Mouse (Mus musculus): ENCODE results near the gene Cdk19. TPM values are rescaled to one million over a fixed set of nuclear protein-coding genes. Genes with fewer than 3 reads are reported as not detected.

The Cdk19 gene
- polyA plus RNA-seq, 1 experiment = 6.5 TPM

GRCm38 (mm10) chr10:40502734-40503133, 163.4 kb downstream of the Cdk19 start:
- TF ChIP-seq GATA1 (IDR thresholded peaks at IDR 0.05; ENCODE audit: low read length) = no peak

DNA sequence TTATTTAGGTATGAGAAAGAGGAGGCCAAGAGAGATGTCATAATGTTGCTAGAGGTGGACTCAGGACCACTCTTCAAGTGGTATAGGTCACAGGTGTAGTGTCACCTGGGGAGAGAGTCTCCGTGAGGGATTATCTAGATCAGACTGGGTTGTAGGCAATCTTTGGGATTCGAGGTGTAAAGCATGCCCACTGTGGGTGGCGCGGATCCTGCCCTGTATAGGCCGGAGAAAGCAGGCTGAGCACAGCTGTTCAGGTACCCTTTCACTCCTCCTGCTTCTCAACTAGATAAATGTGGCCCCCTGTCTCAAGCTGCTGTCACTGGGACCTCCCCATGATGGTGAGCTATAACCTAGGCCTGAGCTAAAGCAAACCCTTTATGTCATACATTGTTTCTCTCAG, 171.0 kb downstream of the Cdk19 start:
- TF ChIP-seq GATA1 (IDR thresholded peaks at IDR 0.05; ENCODE audit: low read length) = no peak

DNA sequence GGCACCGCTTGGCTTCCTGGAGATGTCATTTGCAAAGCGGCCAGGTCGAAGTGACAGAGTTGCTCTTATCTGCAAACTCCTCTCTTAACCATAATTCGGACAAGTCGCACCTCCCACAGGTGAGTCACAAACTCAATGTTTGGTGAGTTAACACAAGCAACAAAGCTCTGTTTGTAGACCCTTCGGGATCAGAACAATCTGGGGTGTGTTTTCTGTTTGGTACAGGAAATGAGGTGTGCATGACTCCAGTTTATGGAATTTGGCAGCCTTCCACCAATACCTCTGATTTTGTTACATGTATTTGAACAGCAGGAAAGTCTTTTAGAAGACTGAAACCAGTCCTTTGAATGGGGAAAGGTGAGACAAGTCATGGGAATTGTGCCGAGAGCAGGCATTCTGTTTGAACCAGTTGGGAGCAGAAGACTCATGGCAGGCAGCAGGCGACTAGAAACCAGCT, 171.9 kb downstream of the Cdk19 start:
- TF ChIP-seq GATA1 (IDR thresholded peaks at IDR 0.05; ENCODE audit: low read length) = no peak

GRCm38 (mm10) chr10:40512185-40512584, 172.8 kb downstream of the Cdk19 start:
- TF ChIP-seq GATA1 (IDR thresholded peaks at IDR 0.05; ENCODE audit: low read length) = no peak

DNA sequence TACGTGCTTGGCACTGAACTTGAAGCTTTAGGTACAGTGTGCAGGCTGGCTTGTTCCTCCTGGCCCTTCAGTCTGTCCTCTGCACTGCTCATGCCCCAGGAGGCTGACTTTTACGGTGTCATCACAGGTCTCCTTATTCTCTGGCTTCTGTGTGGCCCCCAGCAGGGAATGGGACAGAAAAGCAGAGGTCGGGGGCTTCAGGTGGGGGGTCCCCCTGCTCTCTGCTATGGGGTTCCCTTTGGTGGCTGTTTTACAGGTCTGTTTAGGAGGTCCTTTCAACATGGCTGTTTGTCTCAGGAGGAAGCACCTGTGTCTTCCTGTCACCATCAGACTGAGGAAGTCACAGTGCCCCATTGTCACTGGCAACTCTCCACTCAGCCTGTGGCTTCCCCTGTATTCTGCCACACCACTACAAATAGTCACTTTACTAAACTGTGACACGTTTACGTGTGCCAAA, 175.9 kb downstream of the Cdk19 start:
- TF ChIP-seq GATA1 (IDR thresholded peaks at IDR 0.05; ENCODE audit: low read length) = no peak

GRCm38 (mm10) chr10:40516421-40516820, 177.1 kb downstream of the Cdk19 start:
- TF ChIP-seq GATA1 (IDR thresholded peaks at IDR 0.05; ENCODE audit: low read length) = no peak

GRCm38 (mm10) chr10:40519586-40519985, 180.2 kb downstream of the Cdk19 start:
- TF ChIP-seq GATA1 (IDR thresholded peaks at IDR 0.05; ENCODE audit: low read length) = no peak

DNA sequence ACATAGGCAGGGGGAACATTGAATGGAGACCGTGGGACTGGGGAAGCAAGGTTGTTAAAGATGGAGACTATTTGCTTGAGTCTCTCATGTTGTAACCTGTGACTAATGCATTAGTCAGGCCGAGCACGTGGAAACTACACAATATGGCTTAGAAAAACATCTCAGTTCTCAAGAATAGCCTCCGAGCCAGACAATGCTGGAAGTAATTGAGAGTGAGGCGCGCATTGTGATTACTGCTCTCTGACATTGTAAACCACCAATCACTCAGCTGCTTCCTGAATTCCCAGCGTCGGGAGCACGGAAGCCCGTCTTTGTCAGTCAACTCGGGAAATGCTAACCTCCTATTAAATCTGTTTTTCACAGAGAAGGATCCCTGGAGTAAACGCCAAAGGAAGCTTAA, 182.2 kb downstream of the Cdk19 start:
- no peak for TF ChIP-seq GATA1 (IDR thresholded peaks at IDR 0.05; ENCODE audit: low read length)

GRCm38 (mm10) chr10:40523312-40523975, 184.1 kb downstream of the Cdk19 start:
- no peak for TF ChIP-seq GATA1 (IDR thresholded peaks at IDR 0.05; ENCODE audit: low read length)

DNA sequence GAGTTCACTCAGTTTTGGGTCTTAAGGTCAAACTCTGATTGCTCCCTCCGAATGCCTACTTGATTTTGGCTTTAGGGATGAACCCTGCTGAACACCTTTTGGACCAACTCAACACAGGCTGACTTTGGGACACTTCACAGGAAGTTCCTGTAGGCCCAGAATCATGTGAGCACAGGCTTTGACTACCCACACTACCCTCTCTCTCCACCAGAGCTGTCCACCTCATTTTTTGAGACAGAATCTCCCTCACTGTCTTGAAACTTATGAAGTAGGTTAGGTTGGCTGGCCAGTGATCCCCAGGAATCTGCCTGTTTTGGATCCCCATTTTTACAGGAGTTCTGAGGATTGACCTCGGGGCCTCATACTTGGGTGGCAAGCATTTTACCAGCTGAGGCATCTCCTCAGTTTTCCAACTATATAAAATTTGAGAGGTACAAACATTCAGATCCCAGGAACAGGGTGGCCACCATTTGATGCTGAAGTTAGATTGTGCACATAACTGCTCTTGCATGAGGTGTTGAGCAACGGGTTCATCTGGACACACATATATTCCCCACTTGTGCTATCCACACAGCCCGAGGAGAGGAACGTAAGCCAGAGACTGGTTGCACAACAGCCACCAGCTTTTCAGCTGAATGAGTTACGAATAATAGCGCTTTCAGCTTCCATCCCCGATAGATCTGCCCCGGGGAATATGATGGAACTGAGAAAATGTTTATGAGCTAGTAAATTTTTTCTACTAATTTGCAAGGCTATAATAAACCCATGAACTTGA, 184.9 kb downstream of the Cdk19 start:
- TF ChIP-seq GATA1 (IDR thresholded peaks at IDR 0.05; ENCODE audit: low read length) = no peak

DNA sequence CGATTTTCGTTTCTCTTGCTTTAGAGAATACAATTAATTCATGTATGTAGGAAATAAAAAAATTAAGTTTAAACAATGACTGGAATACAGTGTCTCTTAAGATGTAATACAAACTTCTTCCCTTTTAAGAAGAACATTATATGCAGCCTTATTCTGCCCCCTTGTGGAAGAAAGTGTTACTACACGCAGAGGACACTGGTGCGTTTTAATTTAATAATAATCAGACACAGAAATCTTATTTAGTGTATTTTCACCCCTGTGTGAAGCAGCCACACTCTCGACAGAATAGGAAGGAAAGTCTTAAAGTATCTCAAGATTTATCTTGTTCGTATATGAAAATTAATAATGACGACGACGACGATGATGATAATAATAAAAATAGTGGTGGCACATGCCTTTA, 185.6 kb downstream of the Cdk19 start:
- TF ChIP-seq GATA1 (IDR thresholded peaks at IDR 0.05; ENCODE audit: low read length) = no peak

- no peak for TF ChIP-seq GATA1 (IDR thresholded peaks at IDR 0.05; ENCODE audit: low read length)
Measured at GRCm38 (mm10) chr10:40525616-40526155, 186.3 kb downstream of the Cdk19 start.

GRCm38 (mm10) chr10:40526301-40526761, 187.0 kb downstream of the Cdk19 start:
- no peak for TF ChIP-seq GATA1 (IDR thresholded peaks at IDR 0.05; ENCODE audit: low read length)

- TF ChIP-seq GATA1 (IDR thresholded peaks at IDR 0.05; ENCODE audit: low read length) = no peak
Measured at GRCm38 (mm10) chr10:40526986-40527385, 187.6 kb downstream of the Cdk19 start.

DNA sequence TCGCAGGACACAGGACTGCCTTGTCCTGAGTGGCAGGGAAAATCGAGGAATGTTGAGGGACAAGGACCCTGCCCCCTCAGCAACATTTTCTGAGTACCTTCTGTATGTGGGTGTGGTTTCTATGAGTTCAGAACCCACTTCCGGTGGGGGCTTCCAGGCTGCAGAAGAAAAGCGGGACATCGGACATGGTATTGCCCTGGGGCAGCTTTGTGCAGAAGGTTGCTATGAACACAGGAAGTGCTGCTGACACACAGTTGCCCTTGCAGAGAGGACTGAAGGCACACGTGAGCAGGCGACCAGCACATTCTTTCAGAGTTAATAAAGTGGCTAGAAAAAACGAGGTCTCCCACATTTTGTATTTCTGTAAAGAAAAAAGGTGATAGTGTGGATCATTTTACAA, 188.2 kb downstream of the Cdk19 start:
- no peak for TF ChIP-seq GATA1 (IDR thresholded peaks at IDR 0.05; ENCODE audit: low read length)

DNA sequence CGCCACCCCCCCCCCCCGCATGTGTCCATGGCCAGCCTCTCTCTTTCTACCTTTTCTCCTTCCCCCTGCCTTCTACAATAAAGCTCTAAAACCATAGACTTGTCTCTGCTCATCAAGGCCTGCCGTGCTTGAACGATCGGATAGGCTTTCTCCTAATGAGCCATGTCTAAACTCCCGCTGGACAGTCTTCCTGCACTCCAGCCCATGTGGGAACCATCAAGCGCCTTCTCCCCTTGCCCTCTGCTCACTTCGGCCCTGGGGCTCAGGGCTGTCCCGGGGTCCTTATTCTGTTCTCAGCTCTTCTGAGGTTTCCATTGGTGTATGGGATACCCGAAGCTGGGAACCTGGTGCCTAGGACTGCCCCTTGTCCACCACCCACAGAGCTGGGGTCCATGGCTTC, 189.3 kb downstream of the Cdk19 start:
- TF ChIP-seq GATA1 (IDR thresholded peaks at IDR 0.05; ENCODE audit: low read length) = no peak

Data from G1E-ER4 (cell line).